Mouse (Mus musculus) neural tube, embryonic 11.5 days (tissue): Measurements from ENCODE around the gene Adam1b. TPM values are rescaled to one million over a fixed set of nuclear protein-coding genes. Genes with fewer than 3 reads are reported as not detected.
"Not testable (repeated sequence)": the region's sequence is repeated elsewhere in the genome, so short reads cannot be mapped to it uniquely, and the experiment has no call there.

Source experiments
- ATAC-seq: fragments of 200-750 bp; cut with Nextera tagmentation; 2 replicates; pipeline ENCODE4 v1.8.0; 2017; ENCODE audit warnings: moderate number of reproducible peaks, mild to moderate bottlenecking, moderate TSS enrichment, moderate library complexity; ENCODE audit not compliant: insufficient read depth, low FRiP score, low TSS enrichment
- DNase-seq: peaks from one replicate; pipeline ENCODE4 v3.0.0-alpha.2; 2015; ENCODE audit warnings: low spot score
- H3K27ac ChIP-seq: fragments of 300-500 bp; sonication (generic); 2 replicates; pipeline ENCODE4 v1.5.1; 2014; ENCODE audit warnings: low read depth, mild to moderate bottlenecking, low read length
- H3K27me3 ChIP-seq: fragments of 300-500 bp; sonication (generic); 2 replicates; pipeline ENCODE4 v1.6.1; 2014; ENCODE audit warnings: mild to moderate bottlenecking, low read length, mixed read lengths; ENCODE audit not compliant: control insufficient read depth, insufficient read depth
- H3K36me3 ChIP-seq: fragments of 300-500 bp; sonication (generic); 2 replicates; pipeline ENCODE4 v1.6.1; 2014; ENCODE audit warnings: mild to moderate bottlenecking, low read length, moderate library complexity, mixed read lengths; ENCODE audit not compliant: control insufficient read depth, insufficient read depth
- H3K4me1 ChIP-seq: fragments of 300-500 bp; sonication (generic); 2 replicates; pipeline ENCODE4 v1.6.1; 2014; ENCODE audit warnings: low read length, mixed read lengths; ENCODE audit not compliant: control insufficient read depth, insufficient read depth
- H3K4me2 ChIP-seq: fragments of 300-500 bp; sonication (generic); 2 replicates; pipeline ENCODE4 v1.6.1; 2014; ENCODE audit warnings: low read depth, mild to moderate bottlenecking, moderate library complexity
- H3K4me3 ChIP-seq: fragments of 300-500 bp; sonication (generic); 2 replicates; pipeline ENCODE4 v1.5.1; 2014; ENCODE audit warnings: low read depth, low read length
- H3K9ac ChIP-seq: fragments of 300-500 bp; sonication (generic); 2 replicates; pipeline ENCODE4 v1.6.1; 2014; ENCODE audit warnings: mild to moderate bottlenecking, low read length
- H3K9me3 ChIP-seq: fragments of 300-500 bp; sonication (generic); 2 replicates; pipeline ENCODE4 v1.6.1; 2016; ENCODE audit warnings: low read length; ENCODE audit not compliant: control insufficient read depth
- WGBS: fragments of 180-500 bp; shearing (Covaris S2); extraction: QIAGEN DNeasy Blood & Tissue Kit; methylation state at CpG from one replicate; pipeline ENCODE4 v1.1.7; 2014; 5-methylcytosine and 5-hydroxymethylcytosine counted together
- polyA plus RNA-seq: library from polyadenylated mRNA; unstranded; fragments of >200 nt; fragmentation: Nextera tagmentation; extraction: Ambion mirVana; gene quantifications from 2 replicates; pipeline ENCODE4 v1.2.1, GENCODE M21; 2014

Adam1b gene
- polyA plus RNA-seq, 1 experiment from 2014 or later = not detected

DNA sequence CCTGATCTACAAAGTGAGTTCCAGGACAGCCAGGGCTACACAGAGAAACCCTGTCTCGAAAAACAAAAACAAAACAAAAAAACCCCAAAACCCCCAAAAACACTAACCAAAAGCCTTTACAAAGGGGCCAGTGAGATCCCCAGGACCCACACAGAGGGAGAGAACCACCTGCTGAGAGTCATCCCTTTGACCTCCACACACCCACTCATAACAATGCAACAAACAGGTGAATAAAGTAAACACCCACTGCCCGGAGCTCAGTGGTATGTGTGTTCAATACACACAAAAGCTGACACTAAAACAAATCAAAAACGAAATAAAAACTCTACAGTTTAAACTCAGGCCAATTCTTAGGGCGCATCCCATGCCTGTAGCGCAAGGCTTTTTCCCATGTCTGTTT, 36.8 kb upstream of the Adam1b start:
- Histone ChIP-seq H3K27me3 (no peaks in the 10 kb centered on the region), H3K4me2 (no peak overlapping the region), H3K9me3 (no peaks in the 10 kb centered on the region), H3K27ac (no peak overlapping the region), H3K4me1 (peaks cover 7% of the 10 kb centered on the region), H3K9ac (no peak overlapping the region), H3K4me3 (no peak overlapping the region), H3K36me3 (peaks cover 5% of the 10 kb centered on the region; the same call in 1 of the 2 replicates)
- DNase-seq = no peak
- 91% methylated on average over 5 of the region's 5 CpGs for WGBS
- ATAC-seq = no peak

- Histone ChIP-seq H3K27me3 (no peaks in the 10 kb centered on the region), H3K9ac (no peak overlapping the region), H3K4me1 (no peaks in the 10 kb centered on the region), H3K36me3 (peaks cover 13% of the 10 kb centered on the region), H3K27ac (no peak overlapping the region), H3K9me3 (no peaks in the 10 kb centered on the region), H3K4me2 (no peak overlapping the region), H3K4me3 (no peak overlapping the region)
- 87% methylated on average over 2 of the region's 2 CpGs for WGBS
- DNase-seq = no peak
- ATAC-seq = no peak
These were observed 34.4 kb upstream of the Adam1b start for GRCm38 (mm10) chr5:121537588-121537987.

DNA sequence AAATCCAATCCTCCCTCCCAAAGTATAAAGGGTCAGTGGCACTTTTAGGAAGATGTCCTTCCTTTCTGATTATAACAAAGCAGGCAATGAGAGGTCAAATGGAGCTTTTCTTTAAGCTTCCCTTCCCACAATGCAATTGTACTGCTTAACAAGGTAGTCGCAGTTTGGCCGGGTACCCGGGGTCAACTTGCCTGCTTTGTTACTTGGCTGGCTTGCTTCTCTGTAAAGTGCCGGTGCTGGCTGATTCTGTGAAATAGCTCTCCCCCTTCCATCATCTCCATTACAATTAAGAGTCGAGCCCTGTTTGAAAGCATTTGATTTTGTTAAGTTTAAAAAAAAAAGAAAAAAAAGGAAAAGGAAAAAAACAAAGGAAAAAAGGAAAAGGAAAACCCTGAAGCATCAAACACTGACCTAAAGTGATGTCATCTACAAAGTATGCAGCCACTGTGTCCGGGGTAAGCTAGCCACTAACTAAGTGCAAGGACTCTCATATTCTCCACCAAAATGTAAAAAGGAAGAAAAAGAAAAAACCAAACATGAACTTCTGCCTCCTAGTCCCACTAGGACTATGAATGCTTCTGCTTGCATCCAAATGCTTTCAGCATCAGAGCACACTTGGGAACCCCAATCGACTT, 33.8 kb upstream of the Adam1b start:
- no peaks in the 10 kb centered on the region for H3K4me1 ChIP-seq
- no peak overlapping the region for H3K9ac ChIP-seq
- H3K27me3 ChIP-seq = no peaks in the 10 kb centered on the region
- no peak overlapping the region for H3K4me2 ChIP-seq
- no peaks in the 10 kb centered on the region for H3K9me3 ChIP-seq
- 69% methylated on average over 7 of the region's 7 CpGs for WGBS
- DNase-seq (no peak), ATAC-seq (no peak)
- peaks cover 19% of the 10 kb centered on the region for H3K36me3 ChIP-seq
- no peak overlapping the region for H3K4me3 ChIP-seq
- no peak overlapping the region for H3K27ac ChIP-seq

GRCm38 (mm10) chr5:121535116-121535515, 31.9 kb upstream of the Adam1b start:
- Histone ChIP-seq H3K4me3 (no peak overlapping the region), H3K9me3 (no peaks in the 10 kb centered on the region), H3K36me3 (peaks cover 24% of the 10 kb centered on the region), H3K27me3 (no peaks in the 10 kb centered on the region), H3K9ac (no peak overlapping the region), H3K4me2 (no peak overlapping the region), H3K4me1 (no peaks in the 10 kb centered on the region), H3K27ac (no peak overlapping the region)
- no peak for DNase-seq
- 94% methylated on average over 3 of the region's 3 CpGs for WGBS
- no peak for ATAC-seq

- DNase-seq (no peak), ATAC-seq (no peak)
- H3K36me3 ChIP-seq = peaks cover 24% of the 10 kb centered on the region
- no peaks in the 10 kb centered on the region for H3K4me1 ChIP-seq
- no peak overlapping the region for H3K27ac ChIP-seq
- no peak overlapping the region for H3K4me3 ChIP-seq
- H3K9me3 ChIP-seq = no peaks in the 10 kb centered on the region
- no peak overlapping the region for H3K4me2 ChIP-seq
- WGBS = 90% methylated on average over 5 of the region's 5 CpGs
- no peak overlapping the region for H3K9ac ChIP-seq
- H3K27me3 ChIP-seq = no peaks in the 10 kb centered on the region
These were observed 31.3 kb upstream of the Adam1b start for GRCm38 (mm10) chr5:121534521-121534920.

- Histone ChIP-seq H3K9ac (no peak overlapping the region), H3K27ac (no peak overlapping the region), H3K36me3 (peaks cover 33% of the 10 kb centered on the region), H3K4me1 (no peaks in the 10 kb centered on the region), H3K27me3 (no peaks in the 10 kb centered on the region), H3K4me2 (no peak overlapping the region), H3K9me3 (no peaks in the 10 kb centered on the region), H3K4me3 (no peak overlapping the region)
- ATAC-seq (no peak), DNase-seq (peak; percentile 36)
- WGBS = 74% methylated on average over 8 of the region's 8 CpGs
These were observed 23.7 kb upstream of the Adam1b start for GRCm38 (mm10) chr5:121526961-121527360.

DNA sequence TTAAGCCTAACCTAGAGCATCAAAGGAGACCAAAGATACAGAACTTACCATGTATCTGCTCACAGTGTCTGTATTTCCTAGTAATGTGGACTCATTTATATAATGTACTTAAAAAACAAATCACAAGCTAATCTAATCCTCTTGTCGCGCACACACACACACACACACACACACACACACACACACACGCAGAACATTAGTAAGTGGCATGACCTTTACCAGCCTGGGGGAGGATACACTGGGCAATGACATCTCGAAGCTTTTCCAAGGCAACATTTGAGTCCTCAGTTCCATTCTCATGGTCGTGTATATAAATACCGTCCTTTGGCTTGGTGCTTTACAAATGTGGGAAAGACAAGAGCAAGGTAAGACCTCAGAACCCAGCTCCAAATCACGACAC, 23.3 kb upstream of the Adam1b start:
- Histone ChIP-seq H3K36me3 (peaks cover 33% of the 10 kb centered on the region), H3K9me3 (no peaks in the 10 kb centered on the region), H3K4me2 (no peak overlapping the region), H3K9ac (no peak overlapping the region), H3K27me3 (no peaks in the 10 kb centered on the region), H3K4me1 (no peaks in the 10 kb centered on the region), H3K27ac (no peak overlapping the region), H3K4me3 (no peak overlapping the region)
- 88% methylated on average over 7 of the region's 7 CpGs for WGBS
- DNase-seq = no peak
- ATAC-seq = no peak

- Histone ChIP-seq H3K9ac (no peak overlapping the region), H3K9me3 (no peaks in the 10 kb centered on the region), H3K4me2 (no peak overlapping the region), H3K27ac (no peak overlapping the region), H3K4me3 (no peak overlapping the region), H3K27me3 (no peaks in the 10 kb centered on the region), H3K36me3 (peaks cover 33% of the 10 kb centered on the region), H3K4me1 (no peaks in the 10 kb centered on the region)
- ATAC-seq = no peak
- WGBS = 86% methylated on average over 14 of the region's 14 CpGs
- DNase-seq = no peak
These were observed 22.7 kb upstream of the Adam1b start for GRCm38 (mm10) chr5:121525774-121526450.

DNA sequence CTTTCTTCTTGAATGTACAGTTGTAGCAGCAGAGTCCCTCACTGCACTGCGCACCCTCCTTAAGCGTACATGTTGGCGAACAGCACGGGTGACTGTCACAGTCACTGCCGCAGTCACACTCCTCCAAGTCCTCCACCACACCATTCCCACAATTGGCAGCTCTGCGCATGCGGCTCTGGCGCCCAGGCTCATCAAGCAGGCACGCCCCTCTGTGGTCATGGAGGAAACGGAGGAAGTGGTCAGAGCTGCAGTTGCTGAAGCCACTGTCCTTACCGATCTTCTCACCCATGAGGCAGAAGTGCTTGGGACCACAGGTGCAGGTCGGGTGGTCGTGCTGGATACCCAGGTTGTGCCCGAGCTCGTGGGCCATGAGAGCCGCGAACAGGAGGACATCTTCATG, 16.5 kb upstream of the Adam1b start:
- not testable (repeated sequence) for H3K9ac ChIP-seq, H3K9me3 ChIP-seq, H3K4me3 ChIP-seq, H3K4me2 ChIP-seq, H3K27me3 ChIP-seq, ATAC-seq, DNase-seq, H3K36me3 ChIP-seq, H3K27ac ChIP-seq, H3K4me1 ChIP-seq
- WGBS = 85% methylated on average over 10 of the region's 17 CpGs
